Mouse (Mus musculus): ENCODE measurements around the gene Olfr178.

GRCm38 (mm10) chr16:58929292-58929691 lies 37.4 kb upstream of the Olfr178 start, which contains the start of gene Olfr180:
- TF ChIP-seq POLR2A (IDR thresholded peaks at IDR 0.05; ENCODE audit: insufficient read length, low read depth) (no peak), E2F4 (IDR thresholded peaks at IDR 0.05; ENCODE audit: insufficient read depth) (no peak), MYOG (IDR thresholded peaks at IDR 0.05; ENCODE audit: control insufficient read depth in 1 of 3, insufficient read depth in 1 of 3, insufficient read length in 2 of 3, low read depth in 2 of 3) (no peak), TCF12 (IDR thresholded peaks at IDR 0.05; ENCODE audit: insufficient read depth, poor library complexity, severe bottlenecking) (no peak), USF1 (IDR thresholded peaks at IDR 0.05; ENCODE audit: low read depth) (no peak), SRF (IDR thresholded peaks at IDR 0.05; ENCODE audit: control insufficient read depth, insufficient read length, low read depth) (no peak), MYOD1 (IDR thresholded peaks at IDR 0.05; ENCODE audit: control insufficient read depth in 1 of 3, insufficient read length in 2 of 3, low read depth in 2 of 3) (no peak), MAX (IDR thresholded peaks at IDR 0.05; ENCODE audit: low read depth) (no peak), POLR2AphosphoS2 (IDR thresholded peaks at IDR 0.05; ENCODE audit: insufficient read length, low read depth) (no peak)

All from myocyte (in vitro differentiated cells).